ENCODE assay signal across 12 mouse cellular contexts in genomic region chr9:97019686-97020085, GRCm38 (mm10). TPM values are rescaled to one million over a fixed set of nuclear protein-coding genes. Genes with fewer than 3 reads are reported as not detected.
DNase-seq lines count a peak whose midpoint lies in the region; ATAC-seq and TF ChIP-seq lines count a peak whose summit lies in the region.
"Had no signal": no experiment of that assay in that cellular context is flagged by ENCODE, and none has a peak within 500 bp of the region (broad histone marks: within the 10 kb centered on the region; RNA-seq: fewer than 3 reads in every experiment).

No protein-coding gene starts in this region.

- no peaks in the 10 kb centered on the region for H3K36me3 ChIP-seq in intestine, postnatal 0 days (ENCODE audit: control insufficient read depth, insufficient read depth)
- no peaks in the 10 kb centered on the region for H3K36me3 ChIP-seq in intestine, embryonic 16.5 days (ENCODE audit: control insufficient read depth, insufficient read depth, low read length)
- no peaks in the 10 kb centered on the region for H3K36me3 ChIP-seq in forebrain, embryonic 11.5 days (ENCODE audit: control insufficient read depth, insufficient read depth, low read length)
- H3K36me3 ChIP-seq in hindbrain, embryonic 11.5 days (ENCODE audit: control insufficient read depth, insufficient read depth, low read length), result no peaks in the 10 kb centered on the region
- no peaks in the 10 kb centered on the region for H3K36me3 ChIP-seq in midbrain, embryonic 15.5 days (replicated peaks)
- H3K36me3 ChIP-seq: liver, embryonic 13.5 days had no signal

- no peak overlapping the region for H3K9ac ChIP-seq in intestine, postnatal 0 days (ENCODE audit: low read depth, low read length)
- no peak overlapping the region for H3K9ac ChIP-seq in intestine, embryonic 16.5 days (ENCODE audit: low read depth, low read length)
- no peak overlapping the region for H3K9ac ChIP-seq in forebrain, embryonic 11.5 days (ENCODE audit: low read length)
- H3K9ac ChIP-seq in hindbrain, embryonic 11.5 days (ENCODE audit: low read depth, low read length), result no peak overlapping the region
- no peak overlapping the region for H3K9ac ChIP-seq in midbrain, embryonic 15.5 days
- H3K9ac ChIP-seq: liver, embryonic 13.5 days had no signal

- peaks cover 11% of the 10 kb centered on the region; the same call in 1 of the 2 replicates for H3K4me1 ChIP-seq in intestine, postnatal 0 days (replicated peaks; ENCODE audit: control insufficient read depth, insufficient read depth, low read length)
- peaks cover 14% of the 10 kb centered on the region for H3K4me1 ChIP-seq in intestine, embryonic 16.5 days (ENCODE audit: control insufficient read depth, insufficient read depth, low read length)
- H3K4me1 ChIP-seq in forebrain, embryonic 11.5 days (replicated peaks; ENCODE audit: control insufficient read depth, insufficient read depth, low read length), result peaks cover 9% of the 10 kb centered on the region
- H3K4me1 ChIP-seq in hindbrain, embryonic 11.5 days (replicated peaks; ENCODE audit: control insufficient read depth, insufficient read depth, low read length), result peaks cover 9% of the 10 kb centered on the region
- H3K4me1 ChIP-seq in midbrain, embryonic 15.5 days, result peaks cover 39% of the 10 kb centered on the region

- no peaks in the 10 kb centered on the region for H3K9me3 ChIP-seq in intestine, postnatal 0 days (ENCODE audit: control insufficient read depth)
- no peaks in the 10 kb centered on the region for H3K9me3 ChIP-seq in intestine, embryonic 16.5 days (ENCODE audit: control insufficient read depth, low read length)
- no peaks in the 10 kb centered on the region for H3K9me3 ChIP-seq in forebrain, embryonic 11.5 days (ENCODE audit: control insufficient read depth, low read length)
- H3K9me3 ChIP-seq in hindbrain, embryonic 11.5 days (ENCODE audit: control insufficient read depth, low read length), result no peaks in the 10 kb centered on the region
- no peaks in the 10 kb centered on the region for H3K9me3 ChIP-seq in midbrain, embryonic 15.5 days
- H3K9me3 ChIP-seq: liver, embryonic 13.5 days had no signal

- H3K4me2 ChIP-seq in intestine, postnatal 0 days (replicated peaks; ENCODE audit: low read depth), result no peak overlapping the region
- H3K4me2 ChIP-seq in intestine, embryonic 16.5 days (ENCODE audit: low read depth, low read length), result no peak overlapping the region
- H3K4me2 ChIP-seq in forebrain, embryonic 11.5 days (ENCODE audit: low read depth, low read length, severe bottlenecking), result peak overlapping the region; percentile 69; the same call in 1 of the 2 replicates
- 0 out of 2 replicates have a peak overlapping the region, but pooled peaks have one; percentile 85 for H3K4me2 ChIP-seq in hindbrain, embryonic 11.5 days (replicated peaks; ENCODE audit: low read depth, low read length)
- peak overlapping the region; percentile 76 for H3K4me2 ChIP-seq in midbrain, embryonic 15.5 days

- H3K4me3 ChIP-seq in intestine, postnatal 0 days (ENCODE audit: low read depth, low read length), result 0 out of 2 replicates have a peak overlapping the region, but pooled peaks have one; percentile 56
- no peak overlapping the region for H3K4me3 ChIP-seq in intestine, embryonic 16.5 days (ENCODE audit: low read length)
- H3K4me3 ChIP-seq in forebrain, embryonic 11.5 days (ENCODE audit: low read depth, low read length), result no peak overlapping the region
- no peak overlapping the region for H3K4me3 ChIP-seq in hindbrain, embryonic 11.5 days (ENCODE audit: low read depth, low read length)
- H3K4me3 ChIP-seq in midbrain, embryonic 15.5 days, result no peak overlapping the region

- WGBS in intestine, postnatal 0 days, result 70% methylated on average over 2 of the region's 2 CpGs
- WGBS in intestine, embryonic 16.5 days, result 62% methylated on average over 2 of the region's 2 CpGs
- 81% methylated on average over 2 of the region's 2 CpGs for WGBS in forebrain, embryonic 11.5 days
- whole genome bisulfite sequencing in hindbrain, embryonic 11.5 days, result 87% methylated on average over 2 of the region's 2 CpGs
- 50% methylated on average over 2 of the region's 2 CpGs for WGBS in midbrain, embryonic 15.5 days

- no peaks in the 10 kb centered on the region for H3K27me3 ChIP-seq in intestine, postnatal 0 days (replicated peaks; ENCODE audit: control insufficient read depth, insufficient read depth, low read length)
- no peaks in the 10 kb centered on the region for H3K27me3 ChIP-seq in intestine, embryonic 16.5 days (replicated peaks; ENCODE audit: control insufficient read depth, insufficient read depth, low read length)
- no peaks in the 10 kb centered on the region for H3K27me3 ChIP-seq in forebrain, embryonic 11.5 days (ENCODE audit: control insufficient read depth, insufficient read depth, low read length)
- no peaks in the 10 kb centered on the region for H3K27me3 ChIP-seq in hindbrain, embryonic 11.5 days (ENCODE audit: control insufficient read depth, insufficient read depth, low read length)
- no peaks in the 10 kb centered on the region for H3K27me3 ChIP-seq in midbrain, embryonic 15.5 days (replicated peaks)
- H3K27me3 ChIP-seq: Patski had no signal

- ATAC-seq in intestine, postnatal 0 days, result no peak
- no peak for ATAC-seq in intestine, embryonic 16.5 days
- ATAC-seq in forebrain, embryonic 11.5 days (replicated peaks; ENCODE audit: low FRiP score), result no peak
- ATAC-seq in hindbrain, embryonic 11.5 days (ENCODE audit: low FRiP score), result no peak
- ATAC-seq in midbrain, embryonic 15.5 days (replicated peaks), result no peak

- no peak overlapping the region for H3K27ac ChIP-seq in intestine, postnatal 0 days (ENCODE audit: low read depth, low read length)
- no peak overlapping the region for H3K27ac ChIP-seq in intestine, embryonic 16.5 days (ENCODE audit: low read length)
- no peak overlapping the region for H3K27ac ChIP-seq in forebrain, embryonic 11.5 days (ENCODE audit: low read depth, low read length)
- peak overlapping the region; percentile 67 for H3K27ac ChIP-seq in hindbrain, embryonic 11.5 days (ENCODE audit: low read depth, low read length)
- peak overlapping the region; percentile 95 for H3K27ac ChIP-seq in midbrain, embryonic 15.5 days
- H3K27ac ChIP-seq: gastrocnemius, adult 2 months; liver, embryonic 13.5 days had no signal

- no peak for DNase-seq in forebrain, embryonic 11.5 days (ENCODE audit: low spot score)
- no peak for DNase-seq in hindbrain, embryonic 11.5 days (ENCODE audit: low spot score)
- no peak for DNase-seq in layer of hippocampus, adult 8-10 months (ENCODE audit: low spot score in 2 of 2)
- no peak for DNase-seq in urinary bladder, postnatal 25 days (ENCODE audit: low spot score)
- DNase-seq in embryo, embryonic 9.5 days (ENCODE audit: extremely low spot score), result no peak
- DNase-seq: gastrocnemius, adult 2 months; liver, embryonic 13.5 days; lung, postnatal 4 days had no signal

- no peak for TF ChIP-seq CTCF in intestine, postnatal 0 days (IDR thresholded peaks at IDR 0.05; ENCODE audit: low read depth)

RNA-seq across cellular contexts. Expression of gene Spsb4, which starts 1.0 kb away (rescaled TPM):
- 23.4 and 25.0 TPM in 2 replicates for polyA plus RNA-seq in intestine, postnatal 0 days (2015; fragmentation: Nextera tagmentation; extraction: Ambion mirVana)
- 28.7 and 34.0 TPM in 2 replicates for polyA plus RNA-seq in intestine, embryonic 16.5 days (2015; fragmentation: Nextera tagmentation; extraction: Ambion mirVana)
- polyA plus RNA-seq in forebrain, embryonic 11.5 days (2014; fragmentation: Nextera tagmentation; extraction: Ambion mirVana), result 81.8 and 84.6 TPM in 2 replicates
- polyA plus RNA-seq in hindbrain, embryonic 11.5 days (2014; fragmentation: Nextera tagmentation; extraction: Ambion mirVana), result 85.4 and 99.3 TPM in 2 replicates
- 31.7 and 39.0 TPM in 2 replicates for polyA plus RNA-seq in midbrain, embryonic 15.5 days (2015; fragmentation: Nextera tagmentation; extraction: Ambion mirVana)
- total RNA-seq in layer of hippocampus, adult 8-10 months (2022), result 1 to 10 TPM; 3.2 to 6.0 (median 4.1) TPM

Comparison
In these comparisons a context has a peak if more than half of its experiments do, and no peak if none do; other contexts are left out.
1. H3K27ac ChIP-seq: peak in hindbrain, embryonic 11.5 days (single experiment) and midbrain, embryonic 15.5 days (single experiment); none in intestine, postnatal 0 days (single experiment), intestine, embryonic 16.5 days (single experiment) and forebrain, embryonic 11.5 days (single experiment).
2. H3K4me2 ChIP-seq: peak in forebrain, embryonic 11.5 days (single experiment), hindbrain, embryonic 11.5 days (single experiment) and midbrain, embryonic 15.5 days (single experiment); none in intestine, postnatal 0 days (single experiment) and intestine, embryonic 16.5 days (single experiment).